Mouse (Mus musculus): ENCODE results near the gene Rnf103.
"Not testable (repeated sequence)": the region's sequence is repeated elsewhere in the genome, so short reads cannot be mapped to it uniquely, and the experiment has no call there.

The Rnf103 gene

DNA sequence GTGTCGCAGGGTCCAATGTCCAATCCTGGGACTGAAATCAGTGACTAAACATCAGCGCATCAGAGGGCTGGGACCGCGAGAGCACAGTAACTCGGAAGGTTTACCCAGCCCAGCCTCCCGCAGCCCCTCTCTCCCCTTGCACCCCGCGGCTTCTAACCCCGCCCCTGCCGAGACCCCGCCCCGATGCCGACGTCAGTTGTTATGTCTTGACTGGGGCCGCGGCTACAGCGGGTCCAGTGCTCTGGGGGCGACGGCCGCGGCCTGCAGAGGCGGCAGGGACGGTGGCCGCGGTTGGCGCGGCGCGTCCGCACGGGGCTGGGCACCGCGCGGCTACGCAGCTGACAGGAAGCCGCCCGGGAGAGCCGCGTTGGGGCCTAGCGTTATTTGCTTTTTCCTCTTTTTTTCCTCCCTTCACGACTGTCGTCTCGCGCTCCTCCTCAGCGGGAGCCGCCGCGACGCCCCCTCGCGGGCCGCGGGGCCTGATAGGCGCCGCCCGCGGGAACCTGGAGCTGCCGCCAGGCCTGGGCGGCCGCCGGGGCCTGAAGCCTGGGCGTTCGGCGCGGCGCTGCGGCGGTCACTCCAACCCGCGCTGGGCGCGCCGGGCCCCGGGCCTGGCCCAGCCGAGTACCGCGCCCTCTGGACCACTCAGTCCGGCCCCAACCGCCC lies at the start of gene Rnf103:
TSS of gene Rnf103 (plus strand) at position 220 of the 666 bp plus-strand sequence.
- peak; percentile 96 for DNase-seq

- DNase-seq: no peak
Observed at GRCm38 (mm10) chr6:71444756-71445155, 48.9 kb upstream of the Rnf103 start.

DNA sequence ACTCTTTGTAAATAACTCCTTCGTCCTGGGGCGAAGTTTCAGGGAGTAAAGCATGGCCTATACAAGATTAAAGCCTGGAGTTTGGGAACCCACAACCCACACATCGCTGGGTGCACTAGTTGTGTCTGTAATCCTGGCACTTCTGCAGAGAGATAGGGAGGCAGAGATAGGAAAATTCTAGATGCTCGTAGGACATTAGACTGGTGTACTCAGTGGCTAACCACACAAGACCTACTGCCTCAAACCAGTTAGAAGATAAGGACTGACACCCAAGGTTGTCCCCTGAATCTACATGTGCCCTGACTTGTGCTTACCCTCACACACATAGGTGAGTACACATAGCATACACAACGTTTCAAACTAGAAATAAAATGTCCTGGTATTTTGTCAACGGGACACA lies 48.1 kb upstream of the Rnf103 start:
- DNase-seq: no peak

GRCm38 (mm10) chr6:71452792-71453191 lies 40.9 kb upstream of the Rnf103 start:
- DNase-seq: no peak

GRCm38 (mm10) chr6:71453983-71454739 lies 39.5 kb upstream of the Rnf103 start:
- DNase-seq: not testable (repeated sequence)

DNA sequence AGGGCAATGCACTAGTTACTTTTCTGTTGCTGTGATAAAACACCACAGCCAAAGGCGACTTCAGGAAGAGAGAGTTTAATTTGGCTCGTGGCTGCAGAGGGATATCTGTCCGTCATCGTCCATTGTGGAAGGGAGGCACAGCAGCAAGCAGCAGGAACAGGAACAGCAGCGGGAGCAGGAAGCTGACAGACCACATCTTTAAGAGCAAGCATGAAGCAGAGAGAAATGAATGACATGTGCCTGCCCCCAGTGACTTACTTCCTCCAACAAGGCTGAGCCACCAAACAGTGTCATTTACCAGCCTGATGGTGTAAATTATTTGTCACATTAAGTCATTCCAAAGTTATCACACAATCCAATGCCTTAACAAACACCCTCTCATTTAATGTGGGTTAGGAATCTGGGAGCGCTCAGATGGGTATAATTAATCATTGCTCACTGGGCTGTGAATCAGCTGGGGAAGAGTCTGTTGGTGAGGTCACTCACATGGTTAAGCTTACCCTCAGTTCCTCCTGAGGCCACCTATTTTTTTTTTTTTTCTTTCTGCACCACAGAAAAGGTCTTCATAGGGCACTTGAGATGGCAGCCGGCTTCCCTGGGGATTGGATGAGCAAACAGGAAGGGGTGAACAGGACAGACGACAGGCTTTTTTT lies 35.6 kb upstream of the Rnf103 start:
- DNase-seq: no peak

- no peak for DNase-seq
Observed at GRCm38 (mm10) chr6:71465146-71465545, 28.5 kb upstream of the Rnf103 start.

- no peak for DNase-seq
Observed at GRCm38 (mm10) chr6:71467766-71468165, 25.9 kb upstream of the Rnf103 start.

- no peak for DNase-seq
Observed at GRCm38 (mm10) chr6:71469291-71469690, 24.4 kb upstream of the Rnf103 start.

- DNase-seq: no peak
Observed at GRCm38 (mm10) chr6:71471830-71472520, 21.7 kb upstream of the Rnf103 start.

GRCm38 (mm10) chr6:71472786-71473185 lies 20.9 kb upstream of the Rnf103 start:
- DNase-seq: no peak

DNA sequence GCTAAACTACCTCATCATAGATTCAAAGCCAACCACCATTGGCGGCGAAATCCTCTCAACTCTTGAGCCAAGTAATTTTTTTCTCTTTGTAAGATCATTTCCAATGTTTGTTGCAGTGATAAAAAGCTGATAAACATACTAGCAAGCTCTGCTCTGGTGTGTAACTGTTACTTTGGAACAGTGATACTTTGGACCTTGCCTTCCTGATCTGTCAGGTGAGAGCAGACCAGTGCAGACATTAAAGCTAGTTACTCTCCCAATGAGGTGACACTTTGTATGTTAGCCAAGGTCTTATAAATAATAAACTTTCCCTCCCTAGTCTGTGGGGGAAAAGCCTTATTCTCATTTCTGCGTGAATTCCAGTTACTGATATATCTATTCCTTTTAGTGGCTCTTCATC lies 18.1 kb upstream of the Rnf103 start:
- DNase-seq: no peak

DNA sequence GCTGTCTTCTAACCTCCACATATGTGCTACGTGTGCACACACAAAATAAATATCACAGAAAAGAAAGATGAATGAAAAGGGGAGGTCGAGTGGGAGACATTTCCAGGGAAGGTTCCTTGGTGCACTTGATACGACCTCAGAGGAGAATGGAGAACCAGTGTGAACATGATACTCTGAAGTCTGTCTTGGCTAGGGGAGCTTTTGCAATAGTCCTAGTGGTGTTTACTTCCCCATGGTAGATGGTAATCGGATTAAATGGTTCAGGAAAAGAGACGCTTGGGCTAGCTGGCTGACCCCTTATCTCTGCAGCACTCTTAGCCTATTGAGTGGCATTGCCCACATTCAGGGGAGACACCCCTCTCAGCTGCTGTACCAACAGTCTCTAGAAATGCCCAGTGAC lies 16.9 kb upstream of the Rnf103 start:
- DNase-seq: no peak

DNA sequence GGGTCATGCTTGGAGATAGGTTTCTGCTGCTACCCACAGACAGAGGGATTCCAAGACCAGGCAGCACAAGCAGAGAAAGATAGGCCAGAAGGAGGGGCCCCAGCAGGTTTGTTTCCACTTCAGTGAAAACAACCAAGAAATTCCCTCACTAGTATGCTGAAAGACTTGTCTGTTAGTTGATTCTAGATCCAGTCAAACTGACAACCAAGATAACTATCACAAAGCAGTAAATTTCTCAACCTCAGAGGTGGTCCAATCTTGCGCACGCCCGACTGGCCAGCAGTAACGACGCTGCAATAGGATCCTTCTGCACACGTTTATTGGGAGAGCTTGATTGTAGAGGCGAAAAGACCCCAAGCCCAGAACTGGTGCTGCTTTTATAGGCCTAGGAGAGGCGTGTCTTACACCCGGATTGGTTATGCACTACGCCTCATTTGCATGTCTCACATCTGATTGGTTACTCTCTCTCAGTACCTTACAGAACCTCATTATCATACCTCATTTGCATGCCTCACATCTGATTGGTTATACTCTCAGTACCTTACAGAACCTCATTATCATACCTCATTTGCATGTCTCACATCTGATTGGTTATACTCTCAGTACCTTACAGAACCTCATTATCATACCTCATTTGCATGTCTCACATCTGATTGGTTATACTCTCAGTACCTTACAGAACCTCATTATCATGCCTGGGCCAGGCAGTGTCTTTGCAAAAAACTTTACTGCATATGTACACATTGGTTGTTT lies 14.7 kb upstream of the Rnf103 start:
- DNase-seq: not testable (repeated sequence)

DNA sequence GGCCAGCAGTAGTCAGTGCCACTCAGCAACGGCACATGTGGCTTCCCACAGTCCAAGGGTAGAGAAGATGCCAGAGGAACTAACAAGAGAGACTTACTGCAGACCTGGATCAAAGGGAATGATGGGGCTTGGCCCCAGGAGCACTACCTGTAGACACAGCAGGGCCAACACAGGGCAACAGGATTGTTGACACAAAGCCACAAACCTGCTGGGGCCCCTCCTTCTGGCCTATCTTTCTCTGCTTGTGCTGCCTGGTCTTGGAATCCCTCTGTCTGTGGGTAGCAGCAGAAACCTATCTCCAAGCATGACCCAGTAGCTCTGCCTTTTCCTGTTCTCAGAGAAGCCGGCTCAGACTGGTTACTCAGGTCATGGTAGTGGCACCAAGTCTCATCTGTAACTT lies 14.1 kb upstream of the Rnf103 start:
- DNase-seq: not testable (repeated sequence)

DNA sequence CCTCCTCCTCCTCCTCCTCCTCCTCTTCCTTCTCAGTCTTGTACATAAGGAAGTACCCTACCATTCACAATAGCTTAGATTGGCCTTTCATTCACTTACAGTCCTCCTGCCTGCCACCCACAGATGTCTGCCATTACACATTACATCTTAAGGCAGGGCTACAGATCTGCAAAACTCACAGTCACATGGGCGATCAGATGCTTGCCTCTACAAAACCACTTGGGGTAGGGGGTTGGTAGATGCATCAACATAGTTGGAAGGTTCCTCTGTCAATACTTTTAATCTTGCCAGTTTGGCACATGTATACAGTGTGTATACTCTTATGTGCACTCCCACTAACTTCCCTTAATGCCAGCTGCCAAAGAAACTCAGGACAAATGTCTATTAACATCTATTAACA lies 13.6 kb upstream of the Rnf103 start:
- DNase-seq: no peak

GRCm38 (mm10) chr6:71481136-71481535 lies 12.6 kb upstream of the Rnf103 start:
- no peak for DNase-seq

- DNase-seq: no peak
Observed at GRCm38 (mm10) chr6:71485246-71485645, 8.4 kb upstream of the Rnf103 start.

DNA sequence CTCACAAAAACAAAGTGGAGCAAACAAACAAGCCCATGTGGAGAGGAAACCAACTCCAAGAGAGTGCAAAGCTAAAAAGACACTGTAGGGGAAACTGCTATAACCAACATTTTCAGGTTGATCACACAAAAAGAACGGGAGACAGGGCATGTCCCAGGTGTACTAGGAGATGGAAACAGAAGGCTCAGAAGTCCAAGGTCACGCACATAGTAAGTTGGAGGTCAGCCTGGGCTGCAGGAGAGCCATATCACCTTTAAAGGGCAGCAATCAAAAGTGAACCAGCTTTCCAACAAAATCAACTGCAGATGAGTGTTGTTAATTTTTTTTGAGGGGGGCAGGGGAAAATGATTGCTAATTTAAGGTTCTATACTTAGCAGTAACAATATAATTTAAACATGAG lies 7.5 kb upstream of the Rnf103 start:
- no peak for DNase-seq

- no peak for DNase-seq
Observed at GRCm38 (mm10) chr6:71486867-71487266, 6.8 kb upstream of the Rnf103 start.

GRCm38 (mm10) chr6:71487966-71488365 lies 5.7 kb upstream of the Rnf103 start:
- no peak for DNase-seq

GRCm38 (mm10) chr6:71492136-71492535 lies 1.6 kb upstream of the Rnf103 start:
- no peak for DNase-seq

All from embryo, embryonic 11 days (tissue).